Mouse (Mus musculus) frontal cortex, postnatal 36 days (tissue): ENCODE measurements at regions not wholly inside any gene's neighbourhood (a gene's known extent, or its start where the extent isn't known, plus 50 kb on each side); places are given as distances from the start of the nearest gene placed in this dataset.
A peak's percentile ranks its signal among the peaks of the same experiment; 100 is the strongest.

ENCODE experiments used
- DNase-seq, 2 experiments: peaks; one replicate each; pipeline ENCODE4 v3.0.0; 2022; ENCODE audit warnings: low spot score in 2 of 2

DNA sequence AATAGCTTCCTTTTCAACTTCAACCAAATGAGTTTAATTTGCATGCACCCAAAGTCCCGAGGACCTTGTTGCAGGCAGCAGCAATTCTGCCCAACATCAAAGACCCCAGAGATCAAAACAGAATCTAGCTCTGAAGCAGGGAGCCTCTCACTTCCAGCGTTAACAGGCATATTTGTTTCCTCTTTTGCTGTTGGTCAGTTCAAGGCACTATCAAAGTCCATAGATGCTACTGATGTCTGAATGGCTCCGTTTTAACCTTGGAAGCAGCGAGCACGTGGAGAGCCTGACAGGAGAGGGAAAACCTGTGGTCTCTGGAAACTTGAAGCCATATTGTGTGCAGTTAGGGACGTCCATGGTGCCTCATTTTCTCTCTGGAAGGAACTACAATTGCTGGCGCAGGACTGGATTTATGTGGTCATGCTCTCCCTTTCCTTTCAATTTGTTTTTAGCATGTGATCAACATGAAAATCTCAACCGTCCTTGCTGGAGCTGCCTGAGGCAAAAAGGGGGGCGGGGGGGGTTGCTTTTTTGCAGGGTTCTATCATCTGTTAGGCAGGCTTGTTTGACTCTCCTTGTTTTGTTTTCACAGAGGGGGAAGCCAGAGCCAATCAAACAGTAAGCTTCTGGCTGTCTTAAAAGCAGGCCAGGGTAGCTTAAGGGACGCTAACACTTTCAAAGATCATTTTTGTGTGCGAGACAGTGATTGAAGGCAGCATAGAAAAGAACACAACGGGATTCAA lies 338.4 kb downstream of the Btg1 start:
- peak in 1 of 2 experiments; percentile 1 for DNase-seq

DNA sequence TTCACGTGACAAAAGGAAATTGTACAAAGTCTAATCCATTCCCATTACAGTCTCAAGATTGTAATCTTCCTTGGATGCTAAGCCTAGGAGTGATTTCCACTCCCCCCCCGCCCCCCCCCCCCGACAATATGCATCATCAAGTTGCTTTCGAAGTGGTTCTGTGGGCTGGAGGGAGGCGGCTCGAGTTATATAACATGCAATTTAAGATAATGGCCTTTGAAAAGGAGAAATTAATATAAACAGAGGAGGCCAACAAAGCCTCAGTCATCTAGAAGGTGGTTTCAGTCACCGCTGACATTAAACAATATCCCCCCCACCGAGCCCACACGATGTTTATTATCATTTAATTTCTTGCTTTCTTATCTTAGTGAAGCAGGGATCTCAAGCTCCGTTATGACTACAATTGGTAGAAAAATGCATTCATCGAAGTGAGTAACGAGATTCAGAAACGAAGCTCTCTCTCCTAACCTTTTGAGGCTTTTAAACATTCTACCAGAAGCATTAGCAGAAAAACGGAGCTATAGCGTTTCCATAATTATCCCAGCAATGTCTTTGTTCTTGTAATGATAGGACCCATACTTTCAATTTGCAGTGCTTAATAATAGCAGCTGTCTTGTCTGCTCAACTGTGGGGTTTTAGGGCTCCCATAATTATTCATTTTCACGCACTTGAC lies 339.1 kb downstream of the Btg1 start:
- peak in 1 of 2 experiments; percentile 12 for DNase-seq

DNA sequence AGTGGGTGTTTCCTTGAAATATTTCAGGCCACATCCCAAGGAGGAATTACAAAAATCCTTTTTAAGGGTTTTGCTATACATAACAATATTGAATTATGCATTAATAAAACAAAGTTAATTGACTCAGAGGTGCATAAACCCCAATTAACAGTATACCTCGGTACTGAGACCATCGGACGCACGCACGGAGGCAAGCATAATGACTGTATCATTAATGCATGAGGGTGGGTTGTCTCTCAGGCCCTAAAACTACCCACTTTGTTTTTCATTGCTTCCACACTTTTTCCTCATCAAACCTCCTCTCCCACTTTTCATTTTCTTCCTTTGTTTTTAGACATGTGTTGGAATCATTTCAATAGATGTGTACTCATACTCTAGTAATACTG lies 339.6 kb downstream of the Btg1 start:
- no peak for DNase-seq

DNA sequence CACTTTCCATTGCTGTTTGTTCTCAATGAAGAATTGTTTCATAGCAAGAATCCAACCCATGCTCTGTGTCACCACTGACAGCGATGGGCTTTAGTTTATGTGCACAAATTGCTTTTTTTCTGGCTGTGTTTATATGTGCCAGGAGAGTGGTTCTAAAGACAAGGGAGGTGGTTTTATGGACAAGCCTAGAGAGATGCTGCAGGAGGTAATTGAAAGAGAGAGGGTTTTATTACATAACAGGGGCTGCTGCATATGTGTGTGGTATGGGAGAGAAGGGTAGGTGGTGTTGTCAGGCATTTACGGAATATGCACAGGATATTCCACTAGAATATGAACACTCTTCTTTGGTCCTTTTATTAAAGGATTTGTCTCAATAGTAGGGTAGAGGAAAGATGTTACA lies 340.2 kb downstream of the Btg1 start:
- no peak for DNase-seq

DNA sequence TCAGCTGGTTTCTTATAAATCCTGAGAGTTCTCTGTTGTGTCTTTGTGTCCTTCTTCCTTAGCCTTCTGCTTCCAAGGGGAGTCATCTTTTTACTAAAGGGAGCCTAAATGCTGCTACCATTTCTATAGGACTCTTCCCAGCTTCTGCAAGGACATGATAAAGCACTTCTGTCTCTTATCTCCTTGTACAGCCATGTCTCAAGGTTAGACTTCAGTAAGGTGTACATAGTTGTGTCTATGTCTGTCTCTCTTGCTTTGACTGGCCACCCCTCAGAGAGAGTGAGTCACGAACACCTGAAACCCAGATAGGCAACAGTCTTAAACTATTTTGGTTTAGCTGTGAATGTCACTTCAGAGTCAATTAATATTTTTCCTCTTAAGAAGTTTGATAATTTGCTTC lies 353.0 kb downstream of the Btg1 start:
- no peak for DNase-seq

DNA sequence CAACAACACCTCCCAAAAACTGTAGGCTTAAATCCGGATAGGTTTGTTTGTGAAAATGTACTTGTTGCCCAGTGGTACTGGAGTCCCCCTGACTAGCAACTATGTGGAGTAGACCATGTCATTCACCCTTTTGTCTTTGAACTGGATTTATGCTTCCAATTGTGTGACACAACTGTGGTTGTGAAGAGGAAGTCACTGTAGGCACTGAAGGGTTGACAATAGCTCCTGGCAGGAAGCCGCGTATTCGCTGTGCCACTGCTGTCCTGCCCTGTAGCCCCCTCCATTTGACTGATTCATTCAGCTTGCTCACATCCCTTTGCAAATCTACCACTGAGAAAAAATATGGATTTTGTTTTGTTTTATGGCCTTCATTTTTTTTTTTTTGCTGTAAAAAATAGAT lies 353.9 kb downstream of the Btg1 start:
- DNase-seq, result no peak

DNA sequence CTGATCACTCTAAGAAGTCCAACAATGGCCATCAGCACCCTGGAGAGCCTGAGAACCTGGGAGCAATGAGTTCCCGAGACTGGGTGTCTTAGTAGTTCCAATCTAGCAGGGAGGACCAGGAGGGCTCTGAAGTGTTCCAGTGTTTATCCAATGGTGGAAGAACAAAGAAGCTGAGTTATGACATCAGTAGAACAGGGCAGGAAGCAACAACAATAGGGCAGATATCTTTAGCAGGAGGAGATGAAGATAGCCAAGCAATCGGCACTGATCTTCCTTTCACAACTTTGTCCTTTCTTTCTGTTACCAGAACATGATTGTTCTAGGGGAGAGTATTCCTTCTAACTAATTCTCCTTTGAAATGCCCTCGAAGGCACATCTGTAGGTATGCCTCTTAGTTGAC lies 355.0 kb downstream of the Btg1 start:
- DNase-seq, result no peak

DNA sequence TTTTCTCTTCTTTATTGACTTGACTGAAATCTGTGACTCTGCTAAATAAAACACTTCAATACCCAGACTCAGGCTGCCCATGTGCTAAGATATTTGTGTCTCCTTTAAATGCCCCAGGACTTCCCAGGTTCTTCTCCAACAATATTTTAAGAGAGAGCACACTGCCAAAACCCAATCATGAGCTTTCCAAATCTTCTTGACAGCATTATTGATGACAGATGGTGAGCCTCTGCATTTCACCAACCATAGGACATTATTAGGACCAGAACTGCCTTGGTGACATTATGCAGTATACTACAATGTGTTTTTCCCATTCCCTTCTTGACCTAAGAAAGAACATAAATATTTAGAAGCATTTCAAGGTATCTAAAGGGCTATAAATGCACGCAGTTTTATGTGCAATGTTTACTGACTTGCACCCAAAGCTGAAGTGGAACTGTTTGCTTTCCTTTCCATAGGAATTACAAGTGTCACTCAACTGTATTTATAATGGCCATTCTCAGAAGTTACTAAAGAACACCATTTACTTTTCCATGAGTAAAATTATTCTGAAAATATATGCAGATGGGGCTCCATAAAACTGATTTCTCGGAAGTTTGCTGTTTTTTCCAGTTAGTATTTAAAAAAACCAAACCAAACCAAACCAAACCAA lies 357.6 kb downstream of the Btg1 start:
- DNase-seq, result no peak

DNA sequence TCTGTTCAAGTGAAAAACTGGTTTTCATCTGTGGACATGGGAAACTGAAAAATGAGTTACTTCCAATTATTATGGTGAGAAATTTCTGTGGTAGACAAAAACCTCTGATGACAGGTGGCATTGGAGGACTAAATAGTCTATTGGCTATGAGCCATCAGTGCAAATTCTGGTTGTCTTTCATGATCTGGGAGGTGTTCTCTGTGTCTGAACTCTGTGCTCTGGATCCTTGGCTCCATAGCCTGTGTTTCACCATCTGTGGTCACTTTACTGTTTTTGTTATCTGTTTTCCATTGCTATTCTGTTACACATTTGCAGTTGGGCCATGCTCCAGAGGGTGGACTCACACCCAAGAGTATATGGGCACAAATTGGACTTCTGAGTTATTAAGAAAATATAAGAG lies 359.9 kb downstream of the Btg1 start:
- no peak for DNase-seq

DNA sequence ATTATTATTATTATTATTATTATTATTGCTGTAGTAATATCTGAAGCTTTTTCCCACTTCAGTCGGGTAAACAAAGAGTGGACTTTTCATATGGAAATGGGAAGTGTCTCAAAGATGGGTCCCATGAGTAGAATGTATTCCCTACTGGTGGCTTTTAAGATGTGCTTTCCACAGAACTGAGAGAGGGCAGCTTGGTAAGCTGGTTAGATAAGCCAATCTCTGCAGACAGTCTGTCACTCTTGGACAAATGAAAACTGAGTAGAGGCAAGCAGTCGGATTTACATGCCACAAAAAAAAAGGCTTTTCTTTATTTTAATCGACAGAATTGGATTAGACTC lies 363.7 kb downstream of the Btg1 start:
- DNase-seq, result no peak

DNA sequence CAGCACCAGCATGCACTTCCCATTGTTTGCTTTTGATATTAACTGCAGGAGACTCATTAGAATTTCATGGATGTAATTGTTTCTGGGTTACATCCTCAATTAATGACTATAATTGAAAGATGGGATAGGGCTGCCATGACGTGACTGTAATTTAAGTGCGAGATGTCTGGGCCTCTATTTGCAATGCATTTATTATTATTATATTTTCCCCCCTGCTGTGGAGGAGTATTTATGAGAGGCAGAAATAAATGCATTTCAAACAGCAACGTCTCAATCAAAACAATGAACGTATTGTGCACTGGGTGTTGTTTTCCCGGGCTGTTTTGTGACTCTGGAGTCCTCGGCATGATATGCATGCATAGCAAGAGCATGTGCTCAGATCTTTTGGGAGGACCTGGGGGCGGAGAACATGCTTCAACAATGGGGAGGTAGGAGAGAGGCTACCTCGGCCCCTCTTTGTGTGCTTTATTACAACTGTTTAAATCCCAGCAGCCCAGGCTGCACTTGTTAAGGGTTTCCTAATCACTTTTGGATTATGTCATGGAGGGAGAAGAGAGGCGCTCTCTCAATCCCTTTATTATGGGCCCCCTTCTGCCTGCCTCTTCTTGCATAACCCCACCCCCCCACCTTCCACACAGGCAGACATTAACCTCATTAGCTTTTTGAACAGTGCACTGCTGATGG lies 364.2 kb downstream of the Btg1 start:
- no peak for DNase-seq

DNA sequence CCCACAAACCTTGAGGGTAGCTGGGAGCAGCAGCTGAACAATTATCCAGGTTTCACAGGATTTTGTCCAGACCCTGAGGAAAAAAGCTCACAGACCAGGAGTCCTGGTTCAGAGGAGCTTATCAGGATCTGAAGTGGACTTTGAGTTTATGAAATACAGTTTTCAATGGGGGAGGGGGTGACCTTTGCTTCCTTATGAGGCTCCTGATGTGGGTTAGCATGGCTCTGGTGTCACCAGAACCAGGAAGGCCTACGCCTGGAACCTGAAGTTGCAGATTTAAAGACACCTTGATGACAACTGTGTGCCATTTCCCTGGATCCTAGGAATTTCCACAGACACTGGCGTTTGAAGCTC lies 364.7 kb downstream of the Btg1 start:
- DNase-seq, result no peak

DNA sequence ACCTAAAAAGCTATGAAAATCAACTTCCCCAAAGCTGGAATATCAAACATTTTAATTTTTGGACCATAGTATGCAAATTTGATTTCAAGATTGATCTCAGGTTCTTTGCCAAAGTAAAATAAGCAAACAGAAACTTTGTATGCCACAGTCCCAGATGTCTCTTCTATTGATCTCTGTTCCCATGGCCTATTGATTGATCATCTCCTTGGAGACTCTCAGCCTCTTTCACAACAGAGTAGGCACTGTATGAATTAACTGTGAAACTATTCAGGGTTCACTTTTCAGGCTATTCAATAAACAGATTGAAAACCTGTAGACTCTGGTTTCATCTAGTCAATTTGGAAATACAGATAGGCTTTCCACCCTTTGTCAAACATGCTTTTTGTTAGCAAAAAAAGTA lies 384.1 kb downstream of the Btg1 start:
- no peak for DNase-seq

DNA sequence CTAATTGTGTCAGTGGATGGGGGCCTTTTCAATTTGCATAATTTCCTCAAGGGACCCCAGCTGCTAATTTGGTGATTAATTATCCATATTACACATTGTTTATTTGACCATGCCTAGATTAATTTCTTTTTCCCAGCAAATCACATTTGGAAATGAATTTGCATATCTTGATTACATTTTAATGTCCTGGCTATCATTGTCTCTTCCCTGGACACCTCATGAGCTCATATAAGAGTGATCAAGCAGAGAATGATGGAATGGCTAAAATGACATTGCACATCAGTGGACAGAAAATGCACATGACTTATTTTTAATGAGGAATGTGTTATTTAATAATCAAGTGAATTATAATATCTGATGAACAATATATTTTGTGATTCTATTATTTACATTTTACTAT lies 392.1 kb downstream of the Btg1 start:
- no peak for DNase-seq

DNA sequence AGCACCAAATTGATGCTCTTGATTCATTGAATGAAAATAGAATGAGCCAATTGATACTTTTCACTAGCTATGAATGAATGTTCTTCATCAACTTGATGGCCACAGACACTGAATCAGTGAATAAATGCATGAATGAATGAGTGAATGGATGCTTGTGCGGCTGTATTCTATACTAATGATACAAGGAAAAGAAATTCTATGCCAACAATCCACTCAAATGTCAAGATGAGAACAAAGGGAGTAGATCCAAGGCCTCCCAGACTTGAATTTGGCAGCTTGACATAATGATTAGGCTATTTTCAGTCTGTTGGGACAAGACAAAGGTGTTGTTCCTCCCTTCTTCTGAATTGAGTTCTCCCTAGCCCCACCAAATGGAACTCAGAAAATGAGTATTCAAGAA lies 393.1 kb downstream of the Btg1 start:
- no peak for DNase-seq

DNA sequence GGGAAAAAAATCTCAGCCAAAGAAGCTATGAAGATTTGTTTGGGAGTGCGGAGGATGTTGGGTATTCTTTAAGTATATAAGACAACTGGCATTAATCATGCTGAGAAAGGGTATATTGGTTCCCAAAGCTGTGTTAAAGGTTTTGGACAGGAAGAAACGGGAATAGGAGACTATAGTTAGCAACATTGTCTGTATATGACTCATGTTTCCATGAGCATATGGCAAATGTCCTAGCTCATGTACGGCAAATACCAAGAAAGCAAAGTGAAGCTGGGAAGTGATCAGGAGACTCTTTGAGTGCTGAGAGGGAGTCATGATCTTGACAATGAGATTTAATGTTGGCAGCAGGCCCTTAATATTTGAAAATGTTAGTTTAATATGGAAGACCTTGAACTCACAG lies 401.8 kb downstream of the Btg1 start:
- DNase-seq, result peak in 1 of 2 experiments; percentile 3

DNA sequence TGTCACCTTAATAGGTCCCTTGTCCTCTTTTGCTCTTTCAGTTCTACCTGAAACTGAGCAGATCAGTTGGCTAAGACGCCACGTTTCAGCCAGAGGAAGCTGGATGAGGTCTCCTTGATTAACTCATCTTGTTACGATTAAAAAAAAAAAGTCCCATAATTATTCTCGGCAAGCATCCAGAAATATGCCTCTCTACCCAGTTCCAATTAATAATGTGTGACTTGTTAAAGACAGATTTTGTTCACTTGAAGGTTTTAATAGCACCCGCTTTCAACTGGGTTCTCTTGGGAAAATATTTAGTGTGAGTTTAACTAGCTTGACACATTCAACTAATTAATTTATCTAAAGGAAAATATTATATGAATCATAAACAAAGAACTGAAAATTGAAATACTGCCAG lies 412.0 kb downstream of the Btg1 start:
- DNase-seq, result no peak

DNA sequence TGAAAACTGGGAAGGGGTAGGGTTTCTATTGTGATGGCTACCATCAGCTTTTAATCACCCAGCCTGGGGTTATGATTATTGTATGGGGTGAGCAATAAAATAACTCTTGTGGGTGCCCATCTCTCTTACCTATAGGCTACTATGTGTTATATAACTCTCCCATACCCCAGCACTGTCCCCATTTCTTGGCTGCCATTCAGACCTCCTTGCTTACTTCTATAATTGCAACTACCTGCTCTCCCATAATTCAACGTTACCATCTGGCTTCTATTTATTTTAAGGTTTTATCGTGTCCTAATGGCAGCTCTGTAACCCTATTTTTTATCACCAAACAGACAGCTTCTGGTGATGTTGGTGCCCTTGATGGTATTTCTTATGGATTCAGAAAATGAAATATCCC lies 414.2 kb downstream of the Btg1 start:
- DNase-seq, result no peak

DNA sequence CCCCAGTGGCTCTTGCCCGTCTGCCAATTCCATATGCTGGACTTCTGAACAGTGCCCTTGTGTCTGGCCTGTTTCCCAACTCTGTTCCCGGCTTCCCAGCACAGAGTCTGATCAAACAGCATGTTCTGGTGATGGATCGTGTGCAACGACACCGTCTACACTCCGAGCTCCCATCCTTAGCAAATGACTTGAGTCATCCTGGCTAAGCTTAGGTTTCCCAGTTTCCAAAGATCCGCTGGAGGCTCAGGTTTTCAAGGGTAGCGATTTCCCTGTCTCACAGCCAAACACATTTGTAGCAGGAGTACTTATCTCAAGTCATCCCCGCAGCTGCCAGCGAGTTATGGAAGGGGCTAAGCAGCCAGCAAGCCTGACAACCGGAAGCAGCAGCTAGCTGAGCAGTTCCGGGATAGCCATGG lies 418.6 kb downstream of the Btg1 start:
- peak; percentile 4 to 21 for DNase-seq

DNA sequence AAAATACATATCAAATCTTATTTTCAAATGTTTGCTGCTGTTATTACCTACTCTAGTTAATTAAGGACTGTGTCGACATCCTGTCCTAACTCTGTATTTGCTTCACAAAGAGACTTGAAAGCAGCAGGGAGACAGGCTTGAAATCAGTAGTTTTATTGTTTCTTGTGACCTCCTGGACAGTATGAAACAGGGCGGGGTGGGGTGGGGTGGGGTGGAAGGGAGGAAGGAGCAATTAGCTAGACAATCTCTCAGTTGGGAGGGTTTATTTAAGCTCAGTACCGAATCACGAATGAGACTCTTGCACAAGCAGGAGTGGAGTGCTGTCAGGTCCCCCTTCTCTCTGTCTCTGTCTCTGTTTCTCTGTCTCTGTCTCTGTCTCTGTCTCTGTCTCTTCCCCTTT lies 421.2 kb downstream of the Btg1 start:
- no peak for DNase-seq

DNA sequence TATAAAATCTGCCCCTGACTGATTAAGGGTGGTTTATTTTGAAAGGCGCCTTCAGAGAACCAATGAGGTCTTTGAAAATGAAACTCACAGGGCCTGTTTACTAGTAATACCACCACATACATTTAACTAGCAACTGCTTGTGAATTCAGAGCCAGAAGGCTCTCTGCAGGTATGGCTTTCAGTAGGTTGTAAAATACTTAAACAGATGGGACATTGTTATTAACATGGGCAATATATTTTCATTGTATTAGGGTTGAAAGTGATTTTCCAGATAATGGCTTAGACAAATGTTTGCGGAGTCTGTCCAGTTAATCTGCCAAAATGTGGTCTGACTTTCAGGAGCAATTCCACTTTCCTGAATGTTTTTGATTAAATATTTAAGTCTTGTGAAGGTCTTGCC lies 430.8 kb downstream of the Btg1 start:
- no peak for DNase-seq

DNA sequence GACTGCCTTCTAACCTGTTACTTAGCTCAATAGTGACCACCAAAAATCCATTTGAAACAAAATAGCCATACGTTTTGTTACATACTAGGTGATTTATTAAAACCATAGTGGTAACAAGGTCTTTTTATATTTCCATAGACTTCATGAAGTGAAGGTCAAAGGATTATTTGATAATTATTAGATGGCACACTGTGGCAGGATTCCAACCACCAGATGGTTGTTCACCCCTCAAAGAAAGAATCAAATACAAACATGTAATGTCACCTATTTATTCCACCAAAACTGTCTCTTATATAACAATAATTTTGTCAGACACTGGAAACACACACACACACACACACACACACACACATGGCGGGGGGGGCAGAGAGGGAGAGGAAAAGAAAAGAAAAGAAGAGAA lies 431.2 kb downstream of the Btg1 start:
- DNase-seq, result no peak

DNA sequence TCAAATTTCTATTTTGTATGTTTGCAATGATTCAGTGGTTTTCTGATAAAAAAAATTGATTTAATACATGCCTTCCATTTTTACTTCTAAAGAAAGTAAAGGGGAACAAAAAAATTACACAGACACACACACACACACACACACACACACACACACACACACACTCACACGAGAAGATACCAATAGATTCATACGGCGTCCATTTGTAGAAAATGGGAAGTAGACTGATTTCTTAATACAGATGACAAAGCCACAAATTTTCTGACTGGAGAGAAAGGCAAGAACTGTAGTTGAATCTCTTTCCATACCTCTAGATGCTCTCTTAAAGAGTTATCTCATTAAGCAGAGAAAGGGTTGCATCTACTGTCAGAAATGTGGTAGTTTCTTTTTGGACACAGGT lies 424.9 kb upstream of the Dcn start:
- DNase-seq, result no peak
